Mouse (Mus musculus) hindbrain, embryonic 14.5 days (tissue): ENCODE results near the gene Cldn24. TPM values are rescaled to one million over a fixed set of nuclear protein-coding genes. Genes with fewer than 3 reads are reported as not detected.

Source experiments
- ATAC-seq: fragments of 200-750 bp; cut with Nextera tagmentation; 2 replicates; pipeline ENCODE4 v1.8.0; 2017; ENCODE audit warnings: moderate number of reproducible peaks, mild to moderate bottlenecking, moderate TSS enrichment, moderate library complexity; ENCODE audit not compliant: low FRiP score
- DNase-seq: peaks from one replicate; pipeline ENCODE4 v3.0.0-alpha.2; 2015; ENCODE audit warnings: low spot score
- H3K27ac ChIP-seq: fragments of 300-500 bp; sonication (generic); 2 replicates; pipeline ENCODE4 v1.5.1; 2014; ENCODE audit warnings: mild to moderate bottlenecking, moderate library complexity
- H3K27me3 ChIP-seq: fragments of 300-500 bp; sonication (generic); 2 replicates; pipeline ENCODE4 v1.6.1; 2014; ENCODE audit warnings: mild to moderate bottlenecking, low read length, mixed read lengths; ENCODE audit not compliant: control insufficient read depth, insufficient read depth
- H3K36me3 ChIP-seq: fragments of 300-500 bp; sonication (generic); replicated peaks from 2 replicates; pipeline ENCODE4 v1.6.1; 2014; ENCODE audit not compliant: control insufficient read depth, insufficient read depth
- H3K4me1 ChIP-seq: fragments of 300-500 bp; sonication (generic); replicated peaks from 2 replicates; pipeline ENCODE4 v1.6.1; 2014; ENCODE audit warnings: antibody characterized with exemption, low read length, mixed read lengths; ENCODE audit not compliant: control insufficient read depth, insufficient read depth
- H3K4me2 ChIP-seq: fragments of 300-500 bp; sonication (generic); replicated peaks from 2 replicates; pipeline ENCODE4 v1.6.1; 2014; ENCODE audit warnings: mild to moderate bottlenecking, moderate library complexity
- H3K4me3 ChIP-seq: fragments of 300-500 bp; sonication (generic); replicated peaks from 2 replicates; pipeline ENCODE4 v1.5.1; 2014; ENCODE audit warnings: mild to moderate bottlenecking, low read length
- H3K9ac ChIP-seq: fragments of 300-500 bp; sonication (generic); 2 replicates; pipeline ENCODE4 v1.6.1; 2014
- H3K9me3 ChIP-seq: fragments of 300-500 bp; sonication (generic); 2 replicates; pipeline ENCODE4 v1.6.1; 2016; ENCODE audit warnings: low read length; ENCODE audit not compliant: control insufficient read depth
- WGBS: fragments of 180-500 bp; shearing (Covaris S2); extraction: QIAGEN DNeasy Blood & Tissue Kit; methylation state at CpG from one replicate; pipeline ENCODE4 v1.1.7; 2014; 5-methylcytosine and 5-hydroxymethylcytosine counted together
- polyA plus RNA-seq: library from polyadenylated mRNA; unstranded; fragments of >200 nt; fragmentation: Nextera tagmentation; extraction: Ambion mirVana; gene quantifications from 2 replicates; pipeline ENCODE4 v1.2.1, GENCODE M21; 2014

Gene Cldn24
- not detected in 2 replicates for polyA plus RNA-seq

DNA sequence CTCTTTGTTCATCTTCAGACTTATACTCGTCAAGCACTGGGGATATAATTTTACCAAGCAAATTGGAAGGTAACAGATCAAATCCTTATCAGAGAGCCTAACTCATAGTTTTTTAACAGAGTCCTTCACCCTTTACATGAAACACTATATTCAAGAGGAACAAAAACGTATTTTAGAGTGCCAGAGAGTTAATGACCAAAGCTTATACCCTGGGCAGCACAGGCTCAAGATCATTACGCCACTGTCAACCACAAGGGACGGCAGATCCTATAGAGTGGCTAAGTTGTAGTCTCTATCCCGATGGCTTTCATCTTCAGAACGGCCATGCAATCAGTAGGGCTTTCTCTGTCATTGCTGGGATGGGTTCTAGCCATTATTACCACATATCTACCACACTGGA lies at the start of gene Cldn24:
Gene Cldn24, plus strand, starts transcription at position 301 of the 400 bp plus-strand sequence.
- H3K27ac ChIP-seq, result no peak within 1 kb of the TSS
- H3K9ac ChIP-seq, result no peak within 1 kb of the TSS
- H3K36me3 ChIP-seq, result no peaks in the 10 kb centered on the region
- no peak for ATAC-seq
- H3K27me3 ChIP-seq, result no peaks in the 10 kb centered on the region
- H3K9me3 ChIP-seq, result no peaks in the 10 kb centered on the region
- H3K4me3 ChIP-seq, result no peak within 1 kb of the TSS
- no peak for DNase-seq
- no peaks in the 10 kb centered on the region for H3K4me1 ChIP-seq
- no peak within 1 kb of the TSS for H3K4me2 ChIP-seq
- WGBS, result 89% methylated on average over 6 of the region's 6 CpGs

- no peak overlapping the region for H3K4me3 ChIP-seq
- H3K36me3 ChIP-seq, result no peaks in the 10 kb centered on the region
- 78% methylated on average over 5 of the region's 5 CpGs for WGBS
- no peaks in the 10 kb centered on the region for H3K4me1 ChIP-seq
- H3K27me3 ChIP-seq, result no peaks in the 10 kb centered on the region
- DNase-seq (no peak), ATAC-seq (no peak)
- no peak overlapping the region for H3K27ac ChIP-seq
- no peak overlapping the region for H3K4me2 ChIP-seq
- no peaks in the 10 kb centered on the region for H3K9me3 ChIP-seq
- no peak overlapping the region for H3K9ac ChIP-seq
Measured at GRCm38 (mm10) chr8:47772986-47773385, 49.0 kb upstream of the Cldn24 start.

- H3K9me3 ChIP-seq, result no peaks in the 10 kb centered on the region
- no peaks in the 10 kb centered on the region for H3K4me1 ChIP-seq
- DNase-seq (no peak), ATAC-seq (no peak)
- H3K36me3 ChIP-seq, result no peaks in the 10 kb centered on the region
- H3K9ac ChIP-seq, result no peak overlapping the region
- 95% methylated on average over 7 of the region's 7 CpGs for WGBS
- no peak overlapping the region for H3K27ac ChIP-seq
- no peak overlapping the region for H3K4me2 ChIP-seq
- H3K4me3 ChIP-seq, result no peak overlapping the region
- no peaks in the 10 kb centered on the region for H3K27me3 ChIP-seq
Measured at GRCm38 (mm10) chr8:47777415-47777814, 44.5 kb upstream of the Cldn24 start.

- no peak for DNase-seq
- no peaks in the 10 kb centered on the region for H3K36me3 ChIP-seq
- H3K4me2 ChIP-seq, result no peak overlapping the region
- no peak overlapping the region for H3K27ac ChIP-seq
- no peaks in the 10 kb centered on the region for H3K9me3 ChIP-seq
- no peak for ATAC-seq
- no peak overlapping the region for H3K9ac ChIP-seq
- no peak overlapping the region for H3K4me3 ChIP-seq
- 82% methylated on average over 6 of the region's 6 CpGs for WGBS
- no peaks in the 10 kb centered on the region for H3K27me3 ChIP-seq
- no peaks in the 10 kb centered on the region for H3K4me1 ChIP-seq
Measured at GRCm38 (mm10) chr8:47779589-47779988, 42.4 kb upstream of the Cldn24 start.

DNA sequence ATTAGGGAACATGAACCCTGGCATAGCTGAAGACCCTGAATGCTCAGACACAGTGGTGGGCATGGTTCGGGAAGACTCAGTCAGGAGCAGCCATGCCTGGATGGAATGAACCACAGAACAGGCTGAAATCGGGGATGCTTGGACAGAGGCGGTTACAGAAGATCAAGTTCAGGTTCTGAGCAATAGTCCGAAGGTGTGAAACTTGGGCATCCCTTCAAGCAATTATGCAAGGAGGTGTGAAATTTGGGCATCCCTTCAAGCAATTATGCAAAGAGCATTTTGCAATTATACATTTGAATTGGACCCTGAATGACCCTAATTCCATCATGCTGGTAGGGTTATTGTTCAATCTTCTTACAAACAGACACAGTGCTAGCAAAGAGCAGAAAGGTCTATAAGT lies 40.1 kb upstream of the Cldn24 start:
- no peak for ATAC-seq
- Histone ChIP-seq H3K9ac (no peak overlapping the region), H3K36me3 (no peaks in the 10 kb centered on the region), H3K4me1 (no peaks in the 10 kb centered on the region), H3K4me2 (no peak overlapping the region), H3K27me3 (no peaks in the 10 kb centered on the region), H3K4me3 (no peak overlapping the region), H3K27ac (no peak overlapping the region), H3K9me3 (no peaks in the 10 kb centered on the region)
- DNase-seq, result no peak
- WGBS, result 96% methylated on average over 4 of the region's 4 CpGs

- WGBS, result 100% methylated on average over 2 of the region's 2 CpGs
- Histone ChIP-seq H3K27ac (no peak overlapping the region), H3K9ac (no peak overlapping the region), H3K27me3 (no peaks in the 10 kb centered on the region), H3K4me2 (no peak overlapping the region), H3K36me3 (no peaks in the 10 kb centered on the region), H3K9me3 (no peaks in the 10 kb centered on the region), H3K4me1 (0 out of 2 replicates have a peak, but pooled peaks cover 5% of the 10 kb centered on the region), H3K4me3 (no peak overlapping the region)
- ATAC-seq (no peak), DNase-seq (no peak)
Measured at GRCm38 (mm10) chr8:47783544-47783943, 38.4 kb upstream of the Cldn24 start.

GRCm38 (mm10) chr8:47783944-47784343 lies 38.0 kb upstream of the Cldn24 start:
- Histone ChIP-seq H3K27ac (no peak overlapping the region), H3K9me3 (no peaks in the 10 kb centered on the region), H3K4me1 (0 out of 2 replicates have a peak, but pooled peaks cover 5% of the 10 kb centered on the region), H3K9ac (no peak overlapping the region), H3K36me3 (no peaks in the 10 kb centered on the region), H3K4me2 (no peak overlapping the region), H3K4me3 (no peak overlapping the region), H3K27me3 (no peaks in the 10 kb centered on the region)
- DNase-seq (no peak), ATAC-seq (no peak)
- 91% methylated on average over 6 of the region's 6 CpGs for WGBS

GRCm38 (mm10) chr8:47784436-47784835 lies 37.5 kb upstream of the Cldn24 start:
- no peak for DNase-seq
- no peak for ATAC-seq
- Histone ChIP-seq H3K36me3 (no peaks in the 10 kb centered on the region), H3K9me3 (no peaks in the 10 kb centered on the region), H3K27me3 (no peaks in the 10 kb centered on the region), H3K4me2 (no peak overlapping the region), H3K9ac (no peak overlapping the region), H3K4me1 (0 out of 2 replicates have a peak, but pooled peaks cover 5% of the 10 kb centered on the region), H3K4me3 (no peak overlapping the region), H3K27ac (no peak overlapping the region)
- WGBS, result 93% methylated on average over 7 of the region's 7 CpGs

DNA sequence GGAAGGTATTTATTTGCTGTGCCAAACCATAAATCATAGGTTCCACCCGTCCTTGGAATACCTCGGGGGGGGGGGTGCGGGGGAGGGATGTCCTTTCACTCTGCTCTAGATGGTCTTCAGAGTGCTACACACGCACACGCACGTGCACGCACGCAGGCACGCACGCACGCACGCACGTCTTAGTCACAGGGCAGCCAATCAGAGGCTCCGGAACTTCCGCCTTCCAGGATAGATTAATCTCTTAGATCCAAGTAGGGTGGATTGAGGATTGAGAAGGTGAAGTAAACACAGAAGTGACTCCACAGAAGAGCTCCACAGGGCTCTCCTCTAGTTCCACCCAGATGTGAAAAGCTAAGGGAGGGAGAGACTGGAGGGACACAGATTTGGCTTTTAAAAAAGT lies 35.6 kb upstream of the Cldn24 start:
- Histone ChIP-seq H3K4me2 (no peak overlapping the region), H3K27me3 (no peaks in the 10 kb centered on the region), H3K9ac (no peak overlapping the region), H3K27ac (no peak overlapping the region), H3K4me3 (no peak overlapping the region), H3K9me3 (no peaks in the 10 kb centered on the region), H3K36me3 (no peaks in the 10 kb centered on the region), H3K4me1 (0 out of 2 replicates have a peak, but pooled peaks cover 5% of the 10 kb centered on the region)
- no peak for ATAC-seq
- 97% methylated on average over 15 of the region's 15 CpGs for WGBS
- DNase-seq, result no peak

- WGBS, result 52% methylated on average over 10 of the region's 10 CpGs
- no peaks in the 10 kb centered on the region for H3K36me3 ChIP-seq
- DNase-seq (no peak), ATAC-seq (no peak)
- no peak overlapping the region for H3K27ac ChIP-seq
- H3K9me3 ChIP-seq, result no peaks in the 10 kb centered on the region
- H3K4me3 ChIP-seq, result no peak overlapping the region
- no peak overlapping the region for H3K9ac ChIP-seq
- H3K27me3 ChIP-seq, result no peaks in the 10 kb centered on the region
- 0 out of 2 replicates have a peak, but pooled peaks cover 5% of the 10 kb centered on the region for H3K4me1 ChIP-seq
- H3K4me2 ChIP-seq, result no peak overlapping the region
Measured at GRCm38 (mm10) chr8:47787705-47788104, 34.2 kb upstream of the Cldn24 start.
